Mouse (Mus musculus) hindbrain, embryonic 14.5 days (tissue): ENCODE data around the gene Ddx3x. TPM values are rescaled to one million over a fixed set of nuclear protein-coding genes. Genes with fewer than 3 reads are reported as not detected.

ENCODE experiments used
- ATAC-seq: fragments of 200-750 bp; cut with Nextera tagmentation; 2 replicates; pipeline ENCODE4 v1.8.0; 2017; ENCODE audit warnings: moderate number of reproducible peaks, mild to moderate bottlenecking, moderate TSS enrichment, moderate library complexity; ENCODE audit not compliant: low FRiP score
- DNase-seq: peaks from one replicate; pipeline ENCODE4 v3.0.0-alpha.2; 2015; ENCODE audit warnings: low spot score
- H3K27ac ChIP-seq: fragments of 300-500 bp; sonication (generic); 2 replicates; pipeline ENCODE4 v1.5.1; 2014; ENCODE audit warnings: mild to moderate bottlenecking, moderate library complexity
- H3K27me3 ChIP-seq: fragments of 300-500 bp; sonication (generic); 2 replicates; pipeline ENCODE4 v1.6.1; 2014; ENCODE audit warnings: mild to moderate bottlenecking, low read length, mixed read lengths; ENCODE audit not compliant: control insufficient read depth, insufficient read depth
- H3K36me3 ChIP-seq: fragments of 300-500 bp; sonication (generic); replicated peaks from 2 replicates; pipeline ENCODE4 v1.6.1; 2014; ENCODE audit not compliant: control insufficient read depth, insufficient read depth
- H3K4me1 ChIP-seq: fragments of 300-500 bp; sonication (generic); replicated peaks from 2 replicates; pipeline ENCODE4 v1.6.1; 2014; ENCODE audit warnings: antibody characterized with exemption, low read length, mixed read lengths; ENCODE audit not compliant: control insufficient read depth, insufficient read depth
- H3K4me2 ChIP-seq: fragments of 300-500 bp; sonication (generic); replicated peaks from 2 replicates; pipeline ENCODE4 v1.6.1; 2014; ENCODE audit warnings: mild to moderate bottlenecking, moderate library complexity
- H3K4me3 ChIP-seq: fragments of 300-500 bp; sonication (generic); replicated peaks from 2 replicates; pipeline ENCODE4 v1.5.1; 2014; ENCODE audit warnings: mild to moderate bottlenecking, low read length
- H3K9ac ChIP-seq: fragments of 300-500 bp; sonication (generic); 2 replicates; pipeline ENCODE4 v1.6.1; 2014
- H3K9me3 ChIP-seq: fragments of 300-500 bp; sonication (generic); 2 replicates; pipeline ENCODE4 v1.6.1; 2016; ENCODE audit warnings: low read length; ENCODE audit not compliant: control insufficient read depth
- WGBS: fragments of 180-500 bp; shearing (Covaris S2); extraction: QIAGEN DNeasy Blood & Tissue Kit; methylation state at CpG from one replicate; pipeline ENCODE4 v1.1.7; 2014; 5-methylcytosine and 5-hydroxymethylcytosine counted together
- polyA plus RNA-seq: library from polyadenylated mRNA; unstranded; fragments of >200 nt; fragmentation: Nextera tagmentation; extraction: Ambion mirVana; gene quantifications from 2 replicates; pipeline ENCODE4 v1.2.1, GENCODE M21; 2014

Gene Ddx3x
- polyA plus RNA-seq, 1 experiment from 2014 or later, result 113 TPM

DNA sequence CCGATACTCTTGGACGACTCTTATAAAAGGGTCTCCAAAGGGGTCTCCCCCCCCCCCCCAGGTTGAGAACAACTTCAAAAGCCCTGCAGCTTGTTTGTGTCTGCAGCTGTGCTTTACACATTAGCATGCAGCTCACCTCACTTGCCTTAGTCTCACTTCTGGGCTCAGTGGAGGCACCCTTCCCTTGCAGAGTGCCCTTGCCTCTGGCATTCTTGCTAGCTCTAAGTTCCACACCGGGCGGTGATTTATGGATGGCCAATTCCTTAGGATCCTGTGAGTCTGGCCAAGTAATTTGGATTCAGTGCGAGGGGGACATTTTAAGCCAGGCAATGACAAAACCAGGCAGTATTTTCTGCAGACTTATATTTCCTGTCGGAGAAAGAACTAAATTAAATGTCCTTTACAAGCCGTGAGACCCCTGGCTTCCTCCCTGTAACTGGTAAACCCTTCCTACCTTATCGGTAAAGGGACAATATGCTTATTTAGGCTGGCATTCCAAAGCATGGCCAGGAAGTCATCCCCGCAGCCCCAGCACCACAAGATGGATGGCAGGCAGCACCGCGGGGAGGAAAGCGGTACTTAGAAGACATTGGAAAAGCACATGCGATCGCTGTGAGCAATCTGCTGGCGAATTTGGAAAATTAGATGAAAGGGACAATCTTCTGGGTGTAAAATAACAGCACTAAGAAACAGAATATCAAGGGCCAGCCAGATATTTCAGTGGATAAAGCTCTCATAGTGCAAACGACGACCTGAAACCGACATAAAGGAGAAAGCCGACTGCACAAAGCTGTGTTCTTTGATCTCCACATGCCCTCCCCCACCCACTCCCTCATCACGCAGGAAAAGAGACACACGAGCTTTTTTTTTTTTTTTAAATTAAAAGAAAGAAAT lies 39.1 kb upstream of the Ddx3x start:
- WGBS, result 10% methylated on average over 21 of the region's 21 CpGs
- Histone ChIP-seq H3K4me3 (peak overlapping the region; percentile 36), H3K4me2 (peak overlapping the region; percentile 76), H3K27ac (peak overlapping the region; percentile 98), H3K9me3 (no peaks in the 10 kb centered on the region), H3K9ac (peak overlapping the region; percentile 75), H3K4me1 (peaks cover 16% of the 10 kb centered on the region; the same call in 1 of the 2 replicates), H3K36me3 (no peaks in the 10 kb centered on the region), H3K27me3 (peaks cover 42% of the 10 kb centered on the region; the same call in 1 of the 2 replicates)
- peak; percentile 30 for DNase-seq
- ATAC-seq, result peak; percentile 67

DNA sequence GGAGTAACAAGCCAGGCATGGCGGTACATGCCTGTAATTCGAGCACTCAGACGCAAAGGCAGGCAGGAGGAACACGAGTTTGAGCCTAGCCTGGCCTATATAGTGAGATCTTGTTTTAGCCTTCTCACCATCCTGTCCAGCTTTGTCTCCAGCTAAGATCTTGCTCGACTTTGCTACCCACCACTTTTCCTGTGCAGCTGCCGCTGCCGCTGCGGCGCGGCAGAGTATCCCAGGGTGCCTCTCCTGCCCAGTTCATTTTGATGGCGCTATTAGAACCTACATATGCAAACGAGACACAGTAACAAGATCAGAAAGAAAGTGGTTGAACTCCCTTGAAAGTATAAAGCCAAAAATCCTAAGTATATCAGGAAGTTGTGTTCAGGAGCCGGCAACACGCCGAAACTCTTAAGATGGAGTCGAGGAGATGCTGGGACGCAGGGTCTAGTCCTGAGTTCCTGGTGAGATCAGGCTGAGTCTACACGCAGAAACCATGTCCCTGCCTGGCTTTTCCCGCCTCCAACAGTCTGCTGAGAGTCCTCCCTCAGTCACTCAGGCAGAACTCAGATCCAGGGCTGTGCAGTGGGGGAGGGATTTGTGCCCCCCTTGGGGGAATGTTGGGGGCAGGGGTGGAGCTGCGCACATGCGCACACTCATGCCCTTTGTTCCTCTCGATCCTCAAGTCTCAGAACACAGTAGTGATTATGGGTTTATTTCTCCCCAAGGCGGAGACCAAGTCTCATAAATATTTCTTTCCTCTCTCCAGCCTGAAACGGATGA lies 38.3 kb upstream of the Ddx3x start:
- peak overlapping the region; percentile 76 for H3K4me2 ChIP-seq
- peak overlapping the region; percentile 36 for H3K4me3 ChIP-seq
- DNase-seq (peak; percentile 87), ATAC-seq (peak; percentile 95)
- H3K27me3 ChIP-seq, result peaks cover 45% of the 10 kb centered on the region; the same call in 1 of the 2 replicates
- H3K27ac ChIP-seq, result peak overlapping the region; percentile 98
- WGBS, result 15% methylated on average over 24 of the region's 24 CpGs
- no peaks in the 10 kb centered on the region for H3K9me3 ChIP-seq
- H3K36me3 ChIP-seq, result no peaks in the 10 kb centered on the region
- peak overlapping the region; percentile 75 for H3K9ac ChIP-seq
- H3K4me1 ChIP-seq, result peaks cover 16% of the 10 kb centered on the region; the same call in 1 of the 2 replicates

DNA sequence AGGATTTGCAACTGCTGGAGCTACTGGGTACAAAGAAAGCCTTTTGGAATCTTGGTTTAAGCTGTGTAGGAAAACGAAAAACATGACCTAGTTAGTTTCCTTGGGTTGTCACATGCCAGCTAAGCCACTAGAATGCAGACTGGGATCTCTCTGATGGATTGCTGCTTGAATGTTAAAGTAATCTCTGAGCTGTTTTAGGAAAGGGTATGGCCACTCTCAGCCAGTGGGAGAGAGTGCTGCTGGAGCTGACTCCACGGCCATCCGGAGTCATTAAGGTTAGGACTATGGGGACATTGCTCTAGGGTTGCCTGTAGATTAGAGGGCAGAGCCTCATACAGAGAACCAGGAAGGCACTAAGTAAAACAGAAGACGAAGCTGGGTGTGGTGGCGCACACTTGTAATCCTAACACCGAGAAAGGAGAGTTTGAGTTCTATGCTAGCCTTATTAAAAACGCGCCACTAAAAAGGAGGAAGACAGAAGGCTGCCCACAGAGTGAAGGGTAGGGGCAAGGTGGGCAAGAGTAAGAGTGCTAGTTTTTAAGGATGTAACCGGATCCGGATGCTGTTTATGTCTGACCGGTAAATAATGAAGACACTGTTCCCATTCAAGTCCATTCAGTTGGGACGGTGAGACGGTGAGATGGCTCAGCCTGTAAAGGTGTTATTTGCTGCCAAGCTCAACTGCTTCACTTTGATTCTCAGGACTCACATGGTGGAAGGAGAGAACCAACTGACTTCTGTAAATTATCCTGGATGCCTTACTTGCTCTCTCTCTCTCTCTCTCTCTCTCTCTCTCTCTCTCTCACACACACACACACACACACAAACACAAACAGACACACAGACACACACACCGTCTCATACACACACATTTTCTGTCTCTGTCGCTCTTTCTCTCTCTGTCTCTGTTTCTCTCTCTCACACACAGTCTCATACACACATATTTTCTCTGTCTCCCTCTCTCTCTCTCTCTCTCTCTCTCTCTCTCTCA lies 37.3 kb upstream of the Ddx3x start:
- WGBS, result 22% methylated on average over 15 of the region's 15 CpGs
- H3K9me3 ChIP-seq, result no peaks in the 10 kb centered on the region

DNA sequence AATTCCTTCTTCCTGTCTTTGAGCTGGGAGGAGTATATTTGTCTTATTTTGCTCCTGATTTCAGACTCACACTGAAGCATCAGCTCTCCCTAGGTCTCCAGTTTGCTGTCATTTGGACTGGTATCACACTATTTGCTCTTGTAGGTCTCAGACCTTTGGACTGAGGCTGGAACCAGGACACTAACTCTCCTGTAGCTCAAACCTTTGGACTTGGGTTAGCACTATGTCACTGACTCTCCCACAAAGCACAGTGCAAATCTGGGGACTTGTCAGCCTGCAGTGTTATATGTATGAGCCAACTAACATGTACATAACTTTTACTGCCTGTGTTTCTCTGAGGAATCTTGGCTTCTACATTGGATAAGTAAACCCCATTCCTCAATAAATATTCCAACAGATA lies 36.2 kb upstream of the Ddx3x start:
- Histone ChIP-seq H3K4me2 (no peak overlapping the region), H3K27ac (peak overlapping the region; percentile 98)
- no peak for ATAC-seq

More for the DNA sequence above, 37.3 kb upstream of the Ddx3x start:
- DNase-seq (no peak), ATAC-seq (peak; percentile 64)
- Histone ChIP-seq H3K4me2 (peak overlapping the region; percentile 76), H3K4me3 (peak overlapping the region; percentile 36), H3K27me3 (peaks cover 36% of the 10 kb centered on the region; the same call in 1 of the 2 replicates), H3K9ac (peak overlapping the region; percentile 75), H3K4me1 (peaks cover 16% of the 10 kb centered on the region; the same call in 1 of the 2 replicates), H3K36me3 (no peaks in the 10 kb centered on the region), H3K27ac (peak overlapping the region; percentile 98)

DNA sequence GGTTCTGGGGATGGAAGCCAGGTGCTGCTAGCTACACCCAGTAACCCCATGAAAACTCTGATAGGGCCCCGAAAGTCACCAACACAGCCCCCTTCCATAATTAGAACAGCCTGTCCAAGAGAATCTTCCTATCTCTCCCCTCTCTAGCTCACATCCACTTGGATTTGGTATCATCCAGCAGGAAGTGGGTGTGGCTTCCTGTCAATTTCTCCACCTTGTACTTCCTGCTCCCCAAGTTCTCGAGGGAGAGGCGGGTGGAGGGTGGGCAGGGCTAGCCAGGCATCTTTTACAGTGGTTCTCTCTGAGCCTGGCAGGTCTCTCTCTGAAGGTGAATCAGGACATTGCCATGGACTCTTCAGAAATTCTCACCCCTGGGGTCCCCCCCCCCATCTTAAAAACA lies 35.7 kb upstream of the Ddx3x start:
- H3K27me3 ChIP-seq, result peaks cover 36% of the 10 kb centered on the region; the same call in 1 of the 2 replicates
- DNase-seq, result no peak
- 74% methylated on average over 3 of the region's 3 CpGs for WGBS
- no peaks in the 10 kb centered on the region for H3K36me3 ChIP-seq
- ATAC-seq, result no peak
- H3K4me2 ChIP-seq, result no peak overlapping the region
- peak overlapping the region; percentile 98; the same call in 1 of the 2 replicates for H3K27ac ChIP-seq
- H3K9ac ChIP-seq, result no peak overlapping the region
- no peaks in the 10 kb centered on the region for H3K9me3 ChIP-seq
- H3K4me3 ChIP-seq, result no peak overlapping the region
- peaks cover 16% of the 10 kb centered on the region; the same call in 1 of the 2 replicates for H3K4me1 ChIP-seq

More for the DNA sequence above, 36.2 kb upstream of the Ddx3x start:
- Histone ChIP-seq H3K9ac (0 out of 2 replicates have a peak overlapping the region, but pooled peaks have one; percentile 75), H3K4me3 (no peak overlapping the region), H3K9me3 (no peaks in the 10 kb centered on the region), H3K36me3 (no peaks in the 10 kb centered on the region), H3K27me3 (peaks cover 36% of the 10 kb centered on the region; the same call in 1 of the 2 replicates), H3K4me1 (peaks cover 16% of the 10 kb centered on the region; the same call in 1 of the 2 replicates)
- no peak for DNase-seq

DNA sequence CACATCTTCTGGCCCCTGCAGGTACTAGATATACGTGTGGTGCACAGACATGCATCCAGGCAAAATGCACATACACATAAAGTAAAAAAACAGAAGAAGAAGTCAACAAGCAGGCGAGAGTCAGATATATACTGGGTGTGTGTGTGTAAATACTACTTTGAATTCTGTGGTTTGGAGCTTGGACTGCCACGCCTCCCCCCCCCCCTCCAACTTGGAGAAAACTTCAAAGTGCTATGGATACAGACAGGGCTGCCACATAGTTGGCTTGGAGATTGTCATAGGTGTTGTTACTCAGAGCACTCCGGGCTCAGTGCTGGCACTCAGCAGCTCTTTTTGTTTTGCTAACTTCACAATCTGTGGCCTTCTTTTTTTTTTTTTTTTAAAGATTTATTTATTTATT lies 29.1 kb upstream of the Ddx3x start:
- H3K27ac ChIP-seq, result no peak overlapping the region
- no peak overlapping the region for H3K4me2 ChIP-seq
- 79% methylated on average over 4 of the region's 4 CpGs for WGBS
- no peak overlapping the region for H3K4me3 ChIP-seq
- H3K4me1 ChIP-seq, result no peaks in the 10 kb centered on the region
- 0 out of 2 replicates have a peak, but pooled peaks cover 5% of the 10 kb centered on the region for H3K27me3 ChIP-seq
- no peaks in the 10 kb centered on the region for H3K36me3 ChIP-seq
- ATAC-seq (no peak), DNase-seq (no peak)
- H3K9ac ChIP-seq, result no peak overlapping the region
- H3K9me3 ChIP-seq, result no peaks in the 10 kb centered on the region

DNA sequence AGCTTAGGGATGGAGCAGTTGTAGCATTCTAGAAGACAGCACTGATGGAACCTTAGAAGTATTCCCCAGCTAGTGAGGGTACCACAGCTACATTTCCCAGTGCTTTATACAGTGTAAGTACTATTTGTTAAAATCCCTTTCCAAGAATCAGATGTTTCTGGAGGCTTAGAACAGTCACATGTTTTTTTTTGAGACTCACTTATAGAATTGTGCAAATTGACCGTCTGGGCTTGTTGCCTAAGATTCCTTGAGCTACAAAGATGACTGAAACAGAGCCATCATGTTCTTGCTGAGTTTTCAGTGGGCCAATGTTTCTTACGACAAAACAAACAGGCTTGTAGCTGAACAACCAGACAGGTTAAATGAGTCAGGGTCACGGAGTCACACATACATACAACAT lies 26.5 kb upstream of the Ddx3x start:
- no peak overlapping the region for H3K4me3 ChIP-seq
- no peaks in the 10 kb centered on the region for H3K27me3 ChIP-seq
- no peak overlapping the region for H3K27ac ChIP-seq
- no peaks in the 10 kb centered on the region for H3K9me3 ChIP-seq
- no peak overlapping the region for H3K9ac ChIP-seq
- no peak for ATAC-seq
- no peak overlapping the region for H3K4me2 ChIP-seq
- H3K4me1 ChIP-seq, result no peaks in the 10 kb centered on the region
- no peaks in the 10 kb centered on the region for H3K36me3 ChIP-seq
- 90% methylated on average over 3 of the region's 3 CpGs for WGBS
- DNase-seq, result no peak

DNA sequence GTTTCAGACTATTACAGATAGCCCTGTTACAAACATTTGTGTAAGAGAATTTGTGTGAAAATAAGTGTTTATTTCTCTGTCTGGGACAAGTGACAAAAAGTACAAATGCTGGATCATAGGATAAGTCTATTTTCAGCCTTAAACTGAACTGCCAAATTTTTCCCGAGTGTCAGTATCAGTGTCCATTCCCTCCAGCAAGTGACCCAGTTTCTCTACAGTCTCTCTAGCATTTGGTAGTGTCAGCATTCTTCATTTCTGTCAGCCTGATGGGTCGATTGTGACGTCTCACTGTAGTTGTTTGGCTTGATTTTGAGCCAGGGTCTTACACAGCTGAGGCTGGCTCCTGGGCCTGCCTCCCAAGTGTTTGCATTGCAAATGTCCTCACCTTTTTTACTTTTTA lies 17.4 kb upstream of the Ddx3x start:
- H3K27me3 ChIP-seq, result peaks cover 11% of the 10 kb centered on the region; the same call in 1 of the 2 replicates
- no peaks in the 10 kb centered on the region for H3K9me3 ChIP-seq
- no peak overlapping the region for H3K4me2 ChIP-seq
- H3K4me1 ChIP-seq, result no peaks in the 10 kb centered on the region
- H3K4me3 ChIP-seq, result no peak overlapping the region
- no peaks in the 10 kb centered on the region for H3K36me3 ChIP-seq
- DNase-seq (no peak), ATAC-seq (no peak)
- WGBS, result 62% methylated on average over 3 of the region's 3 CpGs
- H3K27ac ChIP-seq, result no peak overlapping the region
- H3K9ac ChIP-seq, result no peak overlapping the region
